Mouse (Mus musculus): ENCODE measurements around the gene Scmh1.
A peak's percentile ranks its signal among the peaks of the same experiment; 100 is the strongest.

The Scmh1 gene

GRCm38 (mm10) chr4:120556592-120556991 is 151.5 kb downstream of the Scmh1 start:
- DNase-seq (ENCODE audit: low read depth), result no peak

DNA sequence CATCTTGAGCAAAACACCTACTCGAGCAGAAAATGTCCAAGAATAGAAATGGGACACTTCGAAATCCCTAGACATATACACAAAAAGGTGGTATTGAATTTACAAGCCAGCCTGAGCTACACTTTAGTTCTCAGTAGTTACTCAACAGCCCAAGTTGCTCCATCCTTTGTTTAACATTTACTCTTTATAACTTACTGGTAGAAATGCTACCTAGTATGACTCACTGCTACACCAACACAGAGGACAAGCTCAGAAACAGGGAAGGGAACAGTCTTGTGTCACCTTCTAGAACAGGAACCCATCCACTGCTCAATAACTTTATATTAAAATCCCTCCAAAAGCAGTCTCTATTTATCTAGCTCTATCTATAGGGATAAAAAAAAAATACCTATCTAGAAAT is 160.6 kb downstream of the Scmh1 start:
- DNase-seq (ENCODE audit: low read depth), result peak; percentile 59

GRCm38 (mm10) chr4:120568005-120568404 is 162.9 kb downstream of the Scmh1 start:
- DNase-seq (ENCODE audit: low read depth), result no peak

DNA sequence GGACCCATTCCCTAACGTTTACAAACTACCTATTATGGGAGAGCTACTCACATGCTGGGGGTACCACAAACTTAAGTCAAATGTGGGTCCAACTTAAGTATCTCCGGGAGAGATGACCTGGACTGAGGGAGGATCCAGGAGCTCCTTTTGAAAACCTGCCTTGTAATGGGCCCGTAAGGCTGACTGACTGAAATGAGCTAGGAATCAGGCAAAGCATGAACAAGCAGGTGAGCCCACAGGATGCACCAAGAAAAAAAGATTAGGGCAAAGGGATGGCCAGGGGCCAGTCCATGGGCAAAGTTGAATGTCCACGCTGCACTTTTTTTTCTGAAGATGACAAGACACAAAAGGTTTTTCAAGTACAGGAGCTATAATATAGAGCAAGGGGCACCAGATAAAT is 163.9 kb downstream of the Scmh1 start:
- DNase-seq (ENCODE audit: low read depth), result peak; percentile 33

- peak; percentile 90 for DNase-seq (ENCODE audit: low read depth)
These were observed 164.7 kb downstream of the Scmh1 start, which contains the start of gene Ctps for GRCm38 (mm10) chr4:120569486-120570437. Ctps (minus strand) TSS chr4:120570276.

- no peak for DNase-seq (ENCODE audit: low read depth)
These were observed 165.5 kb downstream of the Scmh1 start for GRCm38 (mm10) chr4:120570438-120571069.

- DNase-seq (ENCODE audit: low read depth), result no peak
These were observed 166.0 kb downstream of the Scmh1 start for GRCm38 (mm10) chr4:120571070-120571464.

DNA sequence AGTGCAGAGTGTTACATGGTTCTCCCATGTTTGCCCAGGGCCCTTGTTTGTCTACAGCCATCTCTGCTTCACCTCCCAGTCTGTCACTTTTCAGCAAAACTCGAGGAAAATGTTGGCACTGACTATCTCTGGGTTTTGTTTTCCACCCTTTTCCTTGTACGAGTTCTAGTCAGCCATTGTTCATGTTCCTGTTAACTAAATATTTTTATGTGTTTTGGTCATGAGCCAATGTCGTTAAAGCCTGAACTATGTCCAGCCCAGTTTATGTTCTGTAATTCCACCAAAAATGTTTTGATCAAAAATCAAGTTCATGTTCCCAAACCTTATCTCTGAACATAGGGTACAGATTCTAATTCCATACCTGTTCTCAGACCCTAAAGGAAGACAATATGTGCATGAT is 166.6 kb downstream of the Scmh1 start:
- no peak for DNase-seq (ENCODE audit: low read depth)

Measured in 416B (cell line).